Mouse (Mus musculus) megakaryocyte-erythroid progenitor cell, adult 5-6 weeks (primary cell): ENCODE measurements around the gene Lax1. TPM values are rescaled to one million over a fixed set of nuclear protein-coding genes. Genes with fewer than 3 reads are reported as not detected.

Experiments
- ATAC-seq: replicated peaks from 2 replicates; pipeline ENCODE4 v1.8.0; 2016; ENCODE audit warnings: mild to moderate bottlenecking, inconsistent platforms; ENCODE audit not compliant: severe bottlenecking, poor library complexity, low FRiP score, low TSS enrichment
- total RNA-seq, 2 experiments: library from RNA; stranded (forward) in 1 of 2; stranded (reverse) in 1 of 2; fragments of 200-1000, 215-1000 nt in 1 of 2; fragments of >200 nt in 1 of 2; fragmentation: Nextera tagmentation in 1 of 2; gene quantifications; 2 replicates each; pipeline ENCODE4 v1.2.3; 2014 to 2017

The Lax1 gene
- total RNA-seq, 2 experiments from 2014 or later = 2.0 to 3.7 TPM

DNA sequence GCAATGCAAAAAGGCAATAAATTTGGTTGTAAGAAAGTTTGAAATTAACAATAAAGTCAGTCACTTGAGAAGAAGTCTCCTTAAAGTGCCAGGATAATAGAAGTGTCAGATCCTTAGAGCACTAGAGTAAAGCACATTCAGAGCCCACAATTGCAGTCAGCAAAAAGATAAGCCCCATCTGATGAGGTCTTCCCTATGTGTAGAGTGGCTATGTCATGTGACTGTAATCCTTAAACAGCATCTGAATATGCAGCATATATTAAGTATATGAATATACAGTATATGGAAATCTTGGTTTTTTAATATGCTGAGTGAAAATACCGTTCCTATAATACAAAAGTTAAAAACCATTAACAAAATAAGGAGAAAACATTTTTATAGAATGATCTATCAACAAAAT lies 36.9 kb downstream of the Lax1 start:
- peak; percentile 59; the same call in 1 of the 2 replicates for ATAC-seq

DNA sequence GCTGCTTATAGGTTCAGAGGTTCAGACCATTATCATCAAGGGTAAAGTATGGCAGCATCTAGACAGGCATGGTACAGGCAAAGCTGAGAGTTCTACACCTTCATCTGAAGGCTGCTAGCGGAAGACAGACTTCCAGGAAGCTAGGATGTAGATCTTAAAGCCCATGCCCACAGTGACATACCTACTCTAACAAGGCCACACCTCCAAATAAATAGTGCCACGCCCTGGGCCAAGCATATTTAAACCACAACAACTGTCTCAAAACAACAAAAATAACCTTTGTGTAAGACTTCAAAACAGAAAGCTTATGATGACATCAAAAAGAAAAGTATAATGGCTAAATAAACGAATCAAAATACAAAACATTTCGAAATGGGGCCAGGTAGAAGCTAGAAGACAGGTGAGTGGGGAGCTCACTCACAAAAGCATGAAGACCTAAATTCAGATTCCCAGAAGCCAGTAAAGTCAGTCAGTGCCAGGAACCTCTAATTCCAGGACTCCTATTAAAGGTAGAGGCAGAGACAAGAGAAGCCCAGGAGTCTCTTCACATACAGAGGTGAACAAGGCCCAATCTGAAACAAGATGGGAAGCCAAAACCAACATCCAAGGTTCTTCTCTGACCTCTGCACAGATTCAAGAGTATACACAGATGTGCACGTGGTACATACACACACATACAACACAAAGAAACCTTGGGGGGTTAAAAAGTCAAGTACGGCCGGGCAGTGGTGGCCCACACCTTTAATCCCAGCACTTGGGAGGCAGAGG lies 39.4 kb downstream of the Lax1 start:
- no peak for ATAC-seq

DNA sequence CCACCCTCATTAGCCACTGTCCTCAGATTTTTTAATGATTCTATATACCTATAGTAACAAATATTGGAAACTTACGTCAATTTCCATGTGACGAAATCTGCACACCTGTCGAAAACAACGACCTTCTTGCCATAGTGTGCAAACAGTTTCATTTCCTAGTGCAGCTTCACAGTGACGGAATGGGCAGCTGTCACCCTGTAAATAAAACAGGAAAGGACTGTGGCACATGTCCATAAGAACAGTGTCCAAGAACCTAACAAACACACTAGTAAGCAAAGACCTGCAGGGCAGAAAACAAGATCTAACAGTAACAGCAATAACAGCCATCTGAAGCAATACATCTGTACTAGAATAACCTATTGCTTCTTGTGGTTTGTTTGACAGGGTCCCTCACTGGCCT lies 44.3 kb downstream of the Lax1 start:
- ATAC-seq = no peak

DNA sequence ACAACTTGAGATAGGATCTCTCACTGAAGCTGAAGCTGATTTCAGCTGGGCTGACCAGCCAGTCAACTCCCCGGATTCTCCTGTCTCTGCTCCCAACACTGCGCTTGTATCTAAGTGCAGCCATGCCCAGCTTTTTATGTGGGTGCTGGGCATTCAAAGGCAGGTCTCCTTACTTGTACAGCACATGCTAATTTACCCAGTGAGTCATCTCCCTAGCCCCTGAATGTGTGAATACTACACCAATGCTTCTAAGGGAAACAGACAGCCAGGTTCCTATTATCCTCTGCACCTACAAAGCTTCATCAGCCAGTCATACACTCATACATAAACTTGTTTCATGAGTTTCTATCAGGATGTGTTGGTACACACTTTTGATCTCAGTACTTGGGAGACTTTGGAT lies 48.7 kb downstream of the Lax1 start:
- no peak for ATAC-seq

DNA sequence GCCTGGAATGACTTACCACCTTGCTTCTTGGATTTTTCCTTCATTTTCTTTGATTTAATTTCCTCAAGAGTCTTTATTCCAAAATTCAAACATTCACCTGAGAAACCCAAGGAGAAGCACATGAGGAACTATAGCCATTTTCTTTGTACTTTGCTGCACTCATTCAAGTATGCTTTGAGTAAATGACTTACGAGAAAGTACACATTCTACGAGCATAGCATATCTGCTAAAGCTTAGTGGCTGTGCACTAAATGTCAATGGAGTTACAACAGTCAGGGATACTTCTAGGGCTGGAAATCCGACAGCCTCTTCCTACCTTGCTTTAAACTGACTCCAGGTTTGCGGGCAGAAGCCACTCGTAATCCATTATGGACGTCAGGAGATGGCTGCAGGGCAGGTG lies 51.4 kb downstream of the Lax1 start:
- ATAC-seq = no peak

DNA sequence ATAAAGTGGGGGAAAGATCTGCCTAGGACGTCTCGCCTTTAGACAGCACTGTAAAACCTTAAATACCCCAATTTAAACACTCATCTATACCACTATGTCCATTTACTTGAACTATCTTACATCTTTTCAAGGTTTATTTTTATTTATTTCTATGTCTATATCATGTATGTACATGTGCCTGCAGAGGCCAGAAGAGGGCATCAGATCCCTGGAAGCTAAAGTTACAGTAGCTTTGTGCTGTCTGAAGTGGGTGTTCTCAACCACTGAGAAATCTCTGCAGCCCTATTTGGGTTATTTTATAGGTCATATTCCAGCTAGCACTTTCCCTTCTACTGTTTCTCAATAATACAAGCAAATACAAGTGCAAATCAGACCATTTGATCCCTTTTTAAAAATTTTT lies 57.7 kb downstream of the Lax1 start:
- no peak for ATAC-seq

Other genes starting within 250 kb of the Lax1 start
- gene Snrpe, start 79.8 kb downstream of the Lax1 start, total RNA-seq (2014; fragmentation: Nextera tagmentation) = 649 and 758 TPM in 2 replicates
- gene Snrpe, start 79.8 kb downstream of the Lax1 start, total RNA-seq (2017) = 342 and 504 TPM in 2 replicates
- gene Zbed6, start 29.2 kb downstream of the Lax1 start, total RNA-seq (2014; fragmentation: Nextera tagmentation) = 15.3 and 16.4 TPM in 2 replicates
- gene Zbed6, start 29.2 kb downstream of the Lax1 start, total RNA-seq (2017) = 18.3 and 19.1 TPM in 2 replicates
- 14.2 and 15.7 TPM in 2 replicates for gene Gm38394, start 28.8 kb downstream of the Lax1 start, total RNA-seq (2014; fragmentation: Nextera tagmentation)
- gene Gm38394, start 28.8 kb downstream of the Lax1 start, total RNA-seq (2017) = 3.9 and 8.5 TPM in 2 replicates
- gene Atp2b4, start 110.9 kb upstream of the Lax1 start, total RNA-seq (2014; fragmentation: Nextera tagmentation) = 36.9 and 42.3 TPM in 2 replicates
- 23.0 and 24.9 TPM in 2 replicates for gene Atp2b4, start 110.9 kb upstream of the Lax1 start, total RNA-seq (2017)
- gene Optc, start 217.9 kb upstream of the Lax1 start, total RNA-seq (2014; fragmentation: Nextera tagmentation) = not detected in 2 replicates
- gene Optc, start 217.9 kb upstream of the Lax1 start, total RNA-seq (2017) = 2.0 TPM in 1 of 2 replicates, not detected in the other
- gene Prelp, start 231.3 kb upstream of the Lax1 start, total RNA-seq (2014; fragmentation: Nextera tagmentation) = 0.20 TPM in 1 of 2 replicates, not detected in the other
- not detected in 2 replicates for gene Prelp, start 231.3 kb upstream of the Lax1 start, total RNA-seq (2017)